Mouse (Mus musculus): ENCODE measurements around the gene Snx30. TPM values are rescaled to one million over a fixed set of nuclear protein-coding genes. Genes with fewer than 3 reads are reported as not detected.

The Snx30 gene
- polyA plus RNA-seq, 1 experiment: 24.7 TPM

GRCm38 (mm10) chr4:59831038-59831437 is 25.4 kb downstream of the Snx30 start:
- H3K27ac ChIP-seq (ENCODE audit: insufficient read depth, low read length): no peak overlapping the region
- no peak overlapping the region for H3K4me3 ChIP-seq (replicated peaks; ENCODE audit: insufficient read depth, low read depth, low read length)
- H3K27me3 ChIP-seq (ENCODE audit: control insufficient read depth, insufficient read depth, low read length): no peaks in the 10 kb centered on the region
- WGBS: 89% methylated on average over 5 of the region's 5 CpGs
- no peak for TF ChIP-seq CTCF (IDR thresholded peaks at IDR 0.05; ENCODE audit: borderline replicate concordance, insufficient read depth, low read depth, low read length)
- H3K4me1 ChIP-seq (ENCODE audit: control insufficient read depth, insufficient read depth, low read length): peaks cover 37% of the 10 kb centered on the region
- DNase-seq: no peak

- Histone ChIP-seq H3K27me3 (ENCODE audit: control insufficient read depth, insufficient read depth, low read length) (no peaks in the 10 kb centered on the region), H3K27ac (ENCODE audit: insufficient read depth, low read length) (no peak overlapping the region; the same call in 1 of the 2 replicates), H3K4me1 (ENCODE audit: control insufficient read depth, insufficient read depth, low read length) (peaks cover 33% of the 10 kb centered on the region), H3K4me3 (replicated peaks; ENCODE audit: insufficient read depth, low read depth, low read length) (no peak overlapping the region)
- 6% methylated on average over 6 of the region's 6 CpGs for WGBS
- DNase-seq: peak; percentile 23 to 47
- TF ChIP-seq CTCF (IDR thresholded peaks at IDR 0.05; ENCODE audit: borderline replicate concordance, insufficient read depth, low read depth, low read length) (no peak), POLR2A (IDR thresholded peaks at IDR 0.05; ENCODE audit: borderline replicate concordance, insufficient read depth, low read length) (no peak)
Observed at GRCm38 (mm10) chr4:59832810-59833209, 27.2 kb downstream of the Snx30 start.

GRCm38 (mm10) chr4:59837659-59838058 is 32.0 kb downstream of the Snx30 start:
- Histone ChIP-seq H3K4me3 (replicated peaks; ENCODE audit: insufficient read depth, low read depth, low read length) (no peak overlapping the region), H3K27me3 (ENCODE audit: control insufficient read depth, insufficient read depth, low read length) (no peaks in the 10 kb centered on the region), H3K27ac (ENCODE audit: insufficient read depth, low read length) (peak overlapping the region; percentile 43), H3K4me1 (ENCODE audit: control insufficient read depth, insufficient read depth, low read length) (peaks cover 19% of the 10 kb centered on the region)
- no peak for TF ChIP-seq CTCF (IDR thresholded peaks at IDR 0.05; ENCODE audit: borderline replicate concordance, insufficient read depth, low read depth, low read length)
- TF ChIP-seq POLR2A (IDR thresholded peaks at IDR 0.05; ENCODE audit: borderline replicate concordance, insufficient read depth, low read length): no peak
- peak; percentile 51 to 59 for DNase-seq
- 46% methylated on average over 7 of the region's 7 CpGs for WGBS

GRCm38 (mm10) chr4:59844460-59845244 is 39.0 kb downstream of the Snx30 start:
- peaks cover 30% of the 10 kb centered on the region for H3K4me1 ChIP-seq (ENCODE audit: control insufficient read depth, insufficient read depth, low read length)
- H3K27ac ChIP-seq (ENCODE audit: insufficient read depth, low read length): no peak overlapping the region
- WGBS: 32% methylated on average over 15 of the region's 15 CpGs
- TF ChIP-seq CTCF (IDR thresholded peaks at IDR 0.05; ENCODE audit: borderline replicate concordance, insufficient read depth, low read depth, low read length): no peak
- no peak for TF ChIP-seq POLR2A (IDR thresholded peaks at IDR 0.05; ENCODE audit: borderline replicate concordance, insufficient read depth, low read length)
- DNase-seq: peak in 1 of 2 experiments; percentile 18
- H3K27me3 ChIP-seq (ENCODE audit: control insufficient read depth, insufficient read depth, low read length): no peaks in the 10 kb centered on the region
- no peak overlapping the region for H3K4me3 ChIP-seq (replicated peaks; ENCODE audit: insufficient read depth, low read depth, low read length)

- no peak for DNase-seq
Observed at GRCm38 (mm10) chr4:59845245-59845637, 39.6 kb downstream of the Snx30 start.

GRCm38 (mm10) chr4:59847447-59847846 is 41.8 kb downstream of the Snx30 start:
- DNase-seq: peak; percentile 52 to 82
- Histone ChIP-seq H3K4me1 (ENCODE audit: control insufficient read depth, insufficient read depth, low read length) (peaks cover 40% of the 10 kb centered on the region), H3K27me3 (ENCODE audit: control insufficient read depth, insufficient read depth, low read length) (no peaks in the 10 kb centered on the region), H3K4me3 (replicated peaks; ENCODE audit: insufficient read depth, low read depth, low read length) (no peak overlapping the region), H3K27ac (ENCODE audit: insufficient read depth, low read length) (peak overlapping the region; percentile 85)
- 7% methylated on average over 5 of the region's 5 CpGs for WGBS
- TF ChIP-seq POLR2A (IDR thresholded peaks at IDR 0.05; ENCODE audit: borderline replicate concordance, insufficient read depth, low read length) (no peak), CTCF (IDR thresholded peaks at IDR 0.05; ENCODE audit: borderline replicate concordance, insufficient read depth, low read depth, low read length) (no peak)

More at GRCm38 (mm10) chr4:59845245-59845637, 39.6 kb downstream of the Snx30 start:
- Histone ChIP-seq H3K27me3 (ENCODE audit: control insufficient read depth, insufficient read depth, low read length) (no peaks in the 10 kb centered on the region), H3K27ac (ENCODE audit: insufficient read depth, low read length) (no peak overlapping the region), H3K4me3 (replicated peaks; ENCODE audit: insufficient read depth, low read depth, low read length) (no peak overlapping the region), H3K4me1 (ENCODE audit: control insufficient read depth, insufficient read depth, low read length) (peaks cover 34% of the 10 kb centered on the region)
- WGBS: 97% methylated on average over 3 of the region's 3 CpGs
- no peak for TF ChIP-seq POLR2A (IDR thresholded peaks at IDR 0.05; ENCODE audit: borderline replicate concordance, insufficient read depth, low read length)
- TF ChIP-seq CTCF (IDR thresholded peaks at IDR 0.05; ENCODE audit: borderline replicate concordance, insufficient read depth, low read depth, low read length): no peak

GRCm38 (mm10) chr4:59850181-59850580 is 44.5 kb downstream of the Snx30 start:
- WGBS: 48% methylated on average over 2 of the region's 2 CpGs
- Histone ChIP-seq H3K27me3 (ENCODE audit: control insufficient read depth, insufficient read depth, low read length) (no peaks in the 10 kb centered on the region), H3K4me3 (replicated peaks; ENCODE audit: insufficient read depth, low read depth, low read length) (no peak overlapping the region), H3K27ac (ENCODE audit: insufficient read depth, low read length) (peak overlapping the region; percentile 29), H3K4me1 (ENCODE audit: control insufficient read depth, insufficient read depth, low read length) (peaks cover 36% of the 10 kb centered on the region)
- peak; percentile 78 to 84 for DNase-seq
- TF ChIP-seq CTCF (IDR thresholded peaks at IDR 0.05; ENCODE audit: borderline replicate concordance, insufficient read depth, low read depth, low read length) (peak; percentile 89), POLR2A (IDR thresholded peaks at IDR 0.05; ENCODE audit: borderline replicate concordance, insufficient read depth, low read length) (no peak)

Data from cerebellum, adult 2 months (tissue).